Mouse (Mus musculus): ENCODE data around the gene Lcn12. TPM values are rescaled to one million over a fixed set of nuclear protein-coding genes. Genes with fewer than 3 reads are reported as not detected.

The Lcn12 gene
- polyA plus RNA-seq (2012; fragmentation: generic; extraction: Trizol), result not detected

DNA sequence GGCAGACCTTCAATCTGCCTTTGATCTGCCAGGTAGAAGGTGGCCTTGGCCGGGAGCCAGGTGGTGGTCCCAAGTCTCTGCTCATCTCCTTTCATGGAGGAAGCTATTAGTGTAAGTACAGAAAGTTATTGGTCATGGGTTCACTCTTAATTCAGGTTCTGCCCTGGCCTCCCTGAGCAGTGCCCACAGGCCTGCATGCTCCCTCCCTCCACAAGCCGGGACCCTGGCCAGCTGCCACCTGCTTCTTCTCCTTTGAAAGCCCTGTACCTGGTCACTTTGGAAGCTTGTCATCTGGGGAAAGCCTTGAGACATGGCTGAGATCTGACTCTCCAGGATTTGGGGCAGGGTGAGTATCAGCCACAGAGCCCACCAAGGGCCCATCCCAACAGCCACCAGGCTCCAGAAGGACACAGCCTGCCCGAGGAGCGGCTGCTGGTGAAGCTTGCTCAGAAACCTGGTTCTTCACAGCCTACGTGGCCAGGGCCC, at the start of gene Lcn12:
Gene Lcn12, minus strand, starts transcription at position 436 of the 486 bp plus-strand sequence.

DNA sequence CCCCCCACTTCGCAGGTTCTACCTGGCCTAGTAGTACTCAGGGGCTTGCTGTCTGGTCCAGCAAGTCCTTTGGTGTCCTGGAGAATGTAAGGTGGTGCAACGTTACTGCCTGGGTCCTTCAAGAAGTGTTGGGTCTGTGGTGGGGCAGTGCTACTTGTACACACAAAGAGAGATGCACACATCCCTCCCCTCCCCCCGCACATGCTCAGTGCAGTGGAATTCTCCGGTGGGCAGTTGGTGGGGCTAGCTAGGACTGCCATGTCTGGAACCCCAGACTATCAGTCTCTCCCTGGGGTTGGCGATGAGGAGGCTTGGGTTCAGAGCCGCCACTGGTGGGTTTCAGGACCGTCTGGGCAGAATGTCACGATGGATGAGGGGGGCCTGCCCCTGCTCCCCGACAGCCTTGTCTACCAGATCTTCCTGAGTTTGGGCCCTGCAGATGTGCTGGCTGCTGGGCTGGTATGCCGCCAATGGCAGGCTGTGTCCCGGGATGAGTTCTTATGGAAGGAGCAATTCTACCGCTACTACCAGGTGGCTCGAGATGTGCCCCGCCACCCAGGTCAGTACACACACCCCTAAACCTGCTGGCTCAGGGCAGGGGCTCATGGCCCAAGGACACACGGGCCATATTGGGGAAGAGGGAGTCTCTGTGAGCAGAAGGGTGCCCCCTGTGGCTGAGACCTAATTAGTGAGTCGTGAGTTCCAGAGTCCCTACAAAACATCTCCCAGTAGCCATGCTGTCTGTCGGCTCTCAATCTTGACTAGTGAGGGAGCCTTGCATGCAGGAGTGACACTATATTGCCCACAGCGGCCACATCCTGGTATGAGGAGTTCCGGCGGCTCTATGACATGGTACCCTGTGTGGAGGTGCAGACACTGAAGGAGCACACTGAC, 8.1 kb upstream of the Lcn12 start, which contains the start of gene C8g:
Gene C8g, minus strand, starts transcription at position 127 of the 894 bp plus-strand sequence.

DNA sequence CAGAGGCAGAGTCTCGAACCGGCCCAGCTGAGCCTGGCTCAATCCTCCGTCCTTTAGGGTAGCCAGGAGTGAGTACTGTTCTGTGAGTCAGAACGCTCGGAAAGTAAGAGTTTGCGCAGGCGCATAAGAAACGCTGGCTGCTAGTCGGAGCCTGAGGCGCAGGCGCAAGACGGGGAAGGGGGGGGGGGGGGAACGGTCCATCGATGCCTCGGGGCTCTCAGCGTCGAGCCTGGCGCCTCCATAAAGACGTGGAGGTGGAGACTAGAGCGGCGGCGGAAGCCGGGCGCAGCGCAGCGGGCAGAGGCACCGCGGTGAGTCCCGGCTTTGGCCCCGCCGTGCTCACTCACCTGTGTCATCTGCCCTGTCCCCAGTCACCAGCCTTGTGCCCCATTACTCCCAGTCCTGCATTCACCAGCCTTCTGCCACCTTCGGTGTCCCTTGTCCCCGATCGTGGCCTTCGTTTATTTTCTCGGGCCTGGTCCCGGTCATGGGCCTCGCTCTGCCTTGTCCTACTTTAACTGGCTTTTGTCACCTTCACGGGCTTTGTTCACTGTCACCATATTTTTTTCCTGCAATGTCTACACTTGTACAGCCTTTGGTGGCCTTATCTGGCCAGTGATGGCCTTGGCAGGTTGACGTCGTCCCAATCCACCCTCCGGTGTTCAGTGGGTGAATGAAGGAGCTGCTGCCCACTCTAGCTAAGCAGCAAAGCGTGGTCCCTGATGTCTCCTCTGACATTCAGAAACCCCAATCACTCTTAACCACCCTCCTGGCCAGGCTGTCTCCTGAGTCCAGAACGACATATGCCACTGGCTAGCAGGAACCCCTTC, 7.1 kb upstream of the Lcn12 start, which contains the start of gene Fbxw5:
Gene Fbxw5, plus strand, starts transcription at position 175 of the 830 bp plus-strand sequence.

DNA sequence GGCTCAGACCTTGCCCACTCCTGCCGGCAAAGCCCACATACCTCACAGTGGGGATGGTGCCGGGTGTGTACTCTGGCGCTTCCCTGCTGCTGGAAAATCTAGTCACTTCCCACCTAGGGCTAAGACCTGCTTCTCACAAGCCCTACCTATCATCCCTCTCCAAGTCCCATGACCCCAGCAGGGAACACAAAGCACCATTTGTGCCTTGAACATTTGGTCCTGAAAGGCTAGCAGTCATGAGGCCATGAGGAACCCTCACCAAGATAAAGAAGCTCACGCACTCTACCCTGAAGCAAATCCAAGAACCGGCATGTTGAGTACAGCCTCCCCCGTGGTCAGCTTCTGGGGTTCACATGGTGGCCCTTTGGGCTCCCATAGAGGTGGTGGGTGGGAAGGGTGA, 23.7 kb downstream of the Lcn12 start, which contains the start of gene Ptgds:
Gene Ptgds, minus strand, starts transcription at position 78 of the 400 bp plus-strand sequence.

DNA sequence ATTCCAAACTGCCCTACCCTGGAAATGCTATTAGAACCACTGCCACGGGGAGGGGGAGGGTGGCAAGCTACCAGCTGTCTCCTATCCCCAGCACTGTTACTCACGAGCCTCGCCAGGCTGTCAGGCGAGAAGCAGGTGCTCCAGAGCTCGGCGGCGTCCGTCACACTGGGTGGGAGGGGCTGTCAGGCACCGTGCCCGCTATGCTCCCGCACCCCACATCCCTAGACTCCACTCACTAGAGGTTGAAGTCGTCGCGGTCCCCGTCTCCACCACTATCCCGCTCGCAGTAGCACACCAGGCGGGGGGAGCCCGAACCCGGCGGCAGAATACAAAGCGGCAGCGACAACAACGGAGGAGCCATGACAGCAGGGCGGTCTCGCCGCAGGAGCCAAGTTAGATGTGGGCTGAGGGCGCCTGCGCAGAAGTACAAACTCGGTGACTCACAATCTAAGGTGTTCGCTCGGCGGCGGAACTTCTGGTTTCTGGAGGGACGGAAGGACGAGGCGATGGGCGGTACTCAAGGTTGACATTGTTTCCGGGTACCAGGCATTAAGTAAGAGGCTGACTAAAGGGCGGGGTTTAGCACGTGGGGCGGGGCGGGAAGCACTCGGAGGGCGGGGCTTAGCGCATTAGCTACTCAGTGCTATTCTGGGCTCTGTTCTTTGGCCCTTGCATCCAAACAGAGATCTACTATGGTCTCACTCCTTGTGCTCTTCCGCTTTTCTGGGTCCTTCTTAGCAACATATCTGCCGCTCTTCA, 33.0 kb downstream of the Lcn12 start, which contains the start of gene Paxx:
Gene Paxx, minus strand, starts transcription at position 544 of the 759 bp plus-strand sequence.

DNA sequence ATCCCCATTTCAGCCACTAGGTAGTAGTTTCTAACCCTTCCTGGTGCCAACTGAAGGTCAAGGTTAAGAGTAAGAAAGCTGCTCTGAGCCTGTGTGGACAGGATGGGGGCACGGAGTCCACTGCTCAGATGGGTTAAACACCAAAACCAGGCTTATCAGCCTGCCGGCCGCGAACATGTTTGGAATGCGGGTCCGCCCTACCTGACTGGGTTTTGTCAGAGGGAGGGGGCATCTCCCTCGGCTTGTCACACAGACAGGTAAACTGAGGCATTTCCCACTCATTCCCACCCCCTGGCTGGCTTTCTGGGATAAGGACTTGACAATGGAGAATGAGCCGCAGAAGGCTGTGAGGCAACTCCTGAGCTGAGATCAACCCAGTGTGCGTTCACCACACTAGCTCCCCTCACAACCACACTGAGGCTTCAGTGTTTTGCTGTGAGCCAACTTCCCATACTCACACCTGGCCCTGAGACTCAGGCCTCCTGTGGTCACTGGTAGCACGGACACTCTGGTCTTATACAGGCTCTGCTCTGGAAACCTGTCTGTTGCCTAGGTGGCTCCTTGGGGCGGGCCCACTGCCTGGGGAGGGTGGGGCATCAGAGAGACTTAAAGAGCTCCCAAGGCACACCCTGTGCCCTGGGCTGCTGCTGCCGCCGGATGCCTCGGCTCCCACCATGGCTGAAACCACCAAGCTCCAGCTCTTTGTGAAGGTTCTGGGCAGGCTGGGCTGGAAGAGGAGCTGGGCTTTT, 37.3 kb downstream of the Lcn12 start, which contains the start of gene Clic3:
Gene Clic3, plus strand, starts transcription at position 634 of the 749 bp plus-strand sequence.

Other genes with a start within 250 kb of the Lcn12 start
- 1 to 10 TPM; 2.2 to 6.1 TPM for gene AL732309.1, start 247.0 kb downstream of the Lcn12 start, polyA plus RNA-seq (2012; fragmentation: generic; extraction: Trizol)
- gene Tmem203, start 238.5 kb downstream of the Lcn12 start, polyA plus RNA-seq (2012; fragmentation: generic; extraction: Trizol), result 10 to 100 TPM; 38.1 to 48.4 TPM
- 10 to 100 TPM; 10.9 to 14.3 TPM for gene Tprn, start 231.3 kb downstream of the Lcn12 start, polyA plus RNA-seq (2012; fragmentation: generic; extraction: Trizol)
- 100 to 1,000 TPM; 140 to 186 TPM for gene Ssna1, start 221.5 kb downstream of the Lcn12 start, polyA plus RNA-seq (2012; fragmentation: generic; extraction: Trizol)
- gene Anapc2, start 221.4 kb downstream of the Lcn12 start, polyA plus RNA-seq (2012; fragmentation: generic; extraction: Trizol), result 100 to 1,000 TPM in 1 of 2 experiments, 10 to 100 TPM in 1; 98.4 to 128 TPM
- not detected for gene Tmem210, start 205.8 kb downstream of the Lcn12 start, polyA plus RNA-seq (2012; fragmentation: generic; extraction: Trizol)
- gene Lrrc26, start 204.0 kb downstream of the Lcn12 start, polyA plus RNA-seq (2012; fragmentation: generic; extraction: Trizol), result not detected
- under 1 TPM; under 0.01 to 0.06 TPM for gene Grin1, start 174.7 kb downstream of the Lcn12 start, polyA plus RNA-seq (2012; fragmentation: generic; extraction: Trizol)
- gene Man1b1, start 161.6 kb downstream of the Lcn12 start, polyA plus RNA-seq (2012; fragmentation: generic; extraction: Trizol), result 10 to 100 TPM; 16.1 to 49.7 TPM
- gene Dpp7, start 137.6 kb downstream of the Lcn12 start, polyA plus RNA-seq (2012; fragmentation: generic; extraction: Trizol), result 10 to 100 TPM; 31.1 to 38.1 TPM
- gene Uap1l1, start 128.2 kb downstream of the Lcn12 start, polyA plus RNA-seq (2012; fragmentation: generic; extraction: Trizol), result 100 to 1,000 TPM; 149 to 433 TPM
- gene Sapcd2, start 121.6 kb downstream of the Lcn12 start, polyA plus RNA-seq (2012; fragmentation: generic; extraction: Trizol), result 10 to 100 TPM; 18.0 to 25.7 TPM
- under 1 TPM in 1 of 2 experiments, not detected in 1; 0.12 TPM for gene Entpd2, start 98.0 kb downstream of the Lcn12 start, polyA plus RNA-seq (2012; fragmentation: generic; extraction: Trizol)
- gene Npdc1, start 94.6 kb downstream of the Lcn12 start, polyA plus RNA-seq (2012; fragmentation: generic; extraction: Trizol), result 100 to 1,000 TPM; 183 to 212 TPM
- gene Fut7, start 70.6 kb downstream of the Lcn12 start, polyA plus RNA-seq (2012; fragmentation: generic; extraction: Trizol), result under 1 TPM; 0.13 to 0.42 TPM
- 10 to 100 TPM in 1 of 2 experiments, 1 to 10 TPM in 1; 4.8 to 13.4 TPM for gene Abca2, start 65.2 kb downstream of the Lcn12 start, polyA plus RNA-seq (2012; fragmentation: generic; extraction: Trizol)
- gene Clic3, start 37.1 kb downstream of the Lcn12 start, polyA plus RNA-seq (2012; fragmentation: generic; extraction: Trizol), result under 1 TPM; 0.15 to 0.94 TPM
- 10 to 100 TPM; 25.6 to 61.9 TPM for gene Paxx, start 32.8 kb downstream of the Lcn12 start, polyA plus RNA-seq (2012; fragmentation: generic; extraction: Trizol)
- under 1 TPM; 0.07 to 0.30 TPM for gene Ptgds, start 23.9 kb downstream of the Lcn12 start, polyA plus RNA-seq (2012; fragmentation: generic; extraction: Trizol)
- 10 to 100 TPM; 24.9 to 52.5 TPM for gene Fbxw5, start 6.8 kb upstream of the Lcn12 start, polyA plus RNA-seq (2012; fragmentation: generic; extraction: Trizol)
- gene C8g, start 7.8 kb upstream of the Lcn12 start, polyA plus RNA-seq (2012; fragmentation: generic; extraction: Trizol), result 1 to 10 TPM in 1 of 2 experiments, under 1 TPM in 1; 0.85 to 9.2 TPM
- 10 to 100 TPM; 29.4 to 32.2 TPM for gene Traf2, start 53.0 kb upstream of the Lcn12 start, polyA plus RNA-seq (2012; fragmentation: generic; extraction: Trizol)
- 100 to 1,000 TPM; 602 to 888 TPM for gene Edf1, start 63.9 kb upstream of the Lcn12 start, polyA plus RNA-seq (2012; fragmentation: generic; extraction: Trizol)
- 1 to 10 TPM in 1 of 2 experiments, under 1 TPM in 1; 0.09 to 1.1 TPM for gene Mamdc4, start 80.9 kb upstream of the Lcn12 start, polyA plus RNA-seq (2012; fragmentation: generic; extraction: Trizol)
- 100 to 1,000 TPM; 104 to 192 TPM for gene Phpt1, start 81.3 kb upstream of the Lcn12 start, polyA plus RNA-seq (2012; fragmentation: generic; extraction: Trizol)
- gene Ajm1, start 87.8 kb upstream of the Lcn12 start, polyA plus RNA-seq (2012; fragmentation: generic; extraction: Trizol), result 1 to 10 TPM in 1 of 2 experiments, under 1 TPM in 1; 0.04 to 1.9 TPM
- gene Rabl6, start 114.6 kb upstream of the Lcn12 start, polyA plus RNA-seq (2012; fragmentation: generic; extraction: Trizol), result 10 to 100 TPM; 38.7 to 57.3 TPM
- gene Ccdc183, start 123.8 kb upstream of the Lcn12 start, polyA plus RNA-seq (2012; fragmentation: generic; extraction: Trizol), result 1 to 10 TPM in 1 of 2 experiments, under 1 TPM in 1; 0.82 to 1.3 TPM
- gene Tmem141, start 128.1 kb upstream of the Lcn12 start, polyA plus RNA-seq (2012; fragmentation: generic; extraction: Trizol), result 1 to 10 TPM; 5.8 to 8.5 TPM
- gene Fcna, start 134.1 kb upstream of the Lcn12 start, polyA plus RNA-seq (2012; fragmentation: generic; extraction: Trizol), result under 1 TPM; 0.09 to 0.51 TPM
- gene Lcn8, start 159.2 kb upstream of the Lcn12 start, polyA plus RNA-seq (2012; fragmentation: generic; extraction: Trizol), result not detected
- gene Lcn5, start 164.0 kb upstream of the Lcn12 start, polyA plus RNA-seq (2012; fragmentation: generic; extraction: Trizol), result not detected
- not detected for gene Lcn6, start 182.9 kb upstream of the Lcn12 start, polyA plus RNA-seq (2012; fragmentation: generic; extraction: Trizol)
- not detected for gene Lcn10, start 188.8 kb upstream of the Lcn12 start, polyA plus RNA-seq (2012; fragmentation: generic; extraction: Trizol)
- not detected for gene Obp2a, start 206.1 kb upstream of the Lcn12 start, polyA plus RNA-seq (2012; fragmentation: generic; extraction: Trizol)
- not detected for gene Bmyc, start 212.8 kb upstream of the Lcn12 start, polyA plus RNA-seq (2012; fragmentation: generic; extraction: Trizol)
- gene Obp2b, start 243.1 kb upstream of the Lcn12 start, polyA plus RNA-seq (2012; fragmentation: generic; extraction: Trizol), result not detected

Data from C3H10T1/2 (cell line).